Mouse (Mus musculus) layer of hippocampus, postnatal 10 days (tissue): ENCODE results near the gene Rhobtb3. TPM values are rescaled to one million over a fixed set of nuclear protein-coding genes. Genes with fewer than 3 reads are reported as not detected.

Experiments used
- total RNA-seq, 2 experiments: library from RNA; stranded (reverse); gene quantifications; 2 replicates each; pipeline ENCODE4 v1.2.3; 2021

Rhobtb3 gene
- total RNA-seq, 2 experiments from 2014 or later: 24.9 to 26.0 TPM

Other genes with a start within 250 kb of the Rhobtb3 start
- gene Ell2, start 237.2 kb downstream of the Rhobtb3 start, total RNA-seq: 10 to 100 TPM; 18.3 to 26.1 TPM
- gene Glrx, start 104.1 kb downstream of the Rhobtb3 start, total RNA-seq: 10 to 100 TPM; 63.4 to 72.9 TPM
- under 1 TPM; 0.51 to 0.62 TPM for gene Spata9, start 23.2 kb upstream of the Rhobtb3 start, total RNA-seq
- gene Rfesd, start 74.8 kb upstream of the Rhobtb3 start, total RNA-seq: 10 to 100 TPM; 19.7 to 20.4 TPM
- 1 to 10 TPM; 4.5 to 4.7 TPM for gene Gpr150, start 113.1 kb upstream of the Rhobtb3 start, total RNA-seq
- gene Arsk, start 154.7 kb upstream of the Rhobtb3 start, total RNA-seq: 1 to 10 TPM; 4.8 to 5.1 TPM
- 10 to 100 TPM; 19.9 to 23.5 TPM for gene Ttc37, start 154.8 kb upstream of the Rhobtb3 start, total RNA-seq